Mouse (Mus musculus) midbrain, postnatal 0 days (tissue): ENCODE data around the gene Bsn. TPM values are rescaled to one million over a fixed set of nuclear protein-coding genes. Genes with fewer than 3 reads are reported as not detected.

Experiments used
- ATAC-seq: fragments of 200-750 bp; cut with Nextera tagmentation; 2 replicates; pipeline ENCODE4 v1.8.0; 2017; ENCODE audit warnings: moderate number of reproducible peaks, mild to moderate bottlenecking, moderate TSS enrichment, moderate library complexity; ENCODE audit not compliant: low FRiP score
- DNase-seq: peaks from one replicate; pipeline ENCODE4 v3.0.0-alpha.2; 2015; ENCODE audit warnings: low spot score
- H3K27ac ChIP-seq: fragments of 300-500 bp; sonication (generic); 2 replicates; pipeline ENCODE4 v1.5.1; 2014; ENCODE audit warnings: low read depth, mild to moderate bottlenecking, low read length, mixed read lengths
- H3K27me3 ChIP-seq: fragments of 300-500 bp; sonication (generic); 2 replicates; pipeline ENCODE4 v1.6.1; 2014; ENCODE audit warnings: low read length, control low read depth, mixed read lengths; ENCODE audit not compliant: insufficient read depth
- H3K36me3 ChIP-seq: fragments of 300-500 bp; sonication (generic); 2 replicates; pipeline ENCODE4 v1.6.1; 2014; ENCODE audit warnings: low read length, control low read depth, mixed read lengths; ENCODE audit not compliant: insufficient read depth
- H3K4me1 ChIP-seq: fragments of 300-500 bp; sonication (generic); 2 replicates; pipeline ENCODE4 v1.6.1; 2014; ENCODE audit warnings: mild to moderate bottlenecking, control low read depth, antibody characterized with exemption, low read length, mixed read lengths; ENCODE audit not compliant: insufficient read depth
- H3K4me2 ChIP-seq: fragments of 300-500 bp; sonication (generic); 2 replicates; pipeline ENCODE4 v1.6.1; 2014; ENCODE audit warnings: low read depth, mild to moderate bottlenecking, low read length, mixed read lengths; ENCODE audit not compliant: poor library complexity, severe bottlenecking
- H3K4me3 ChIP-seq: fragments of 300-500 bp; sonication (generic); 2 replicates; pipeline ENCODE4 v1.5.1; 2014; ENCODE audit warnings: low read depth, mild to moderate bottlenecking, low read length, moderate library complexity
- H3K9ac ChIP-seq: fragments of 300-500 bp; sonication (generic); replicated peaks from 2 replicates; pipeline ENCODE4 v1.6.1; 2014; ENCODE audit warnings: mild to moderate bottlenecking, low read length, moderate library complexity, mixed read lengths; ENCODE audit not compliant: poor library complexity, severe bottlenecking
- H3K9me3 ChIP-seq: fragments of 300-500 bp; sonication (generic); 2 replicates; pipeline ENCODE4 v1.6.1; 2016; ENCODE audit warnings: low read length, control low read depth
- CTCF ChIP-seq: IDR thresholded peaks from 2 replicates; pipeline ENCODE4 v1.5.1; 2016; ENCODE audit warnings: antibody characterized with exemption, mild to moderate bottlenecking
- WGBS: fragments of 180-500 bp; shearing (Covaris S2); extraction: QIAGEN DNeasy Blood & Tissue Kit; methylation state at CpG from one replicate; pipeline ENCODE4 v1.1.7; 2014; 5-methylcytosine and 5-hydroxymethylcytosine counted together
- polyA plus RNA-seq: library from polyadenylated mRNA; unstranded; fragments of >200 nt; fragmentation: Nextera tagmentation; extraction: Ambion mirVana; gene quantifications from 2 replicates; pipeline ENCODE4 v1.2.1, GENCODE M21; 2015
- total RNA-seq: library from RNA; depleted of rRNA; stranded (reverse); fragments of >200 nt; gene quantifications from 2 replicates; pipeline ENCODE4 v1.2.3, GENCODE M21; 2014

The Bsn gene
- total and polyA plus RNA-seq, 2 experiments from 2014 or later = 7.7 to 60.6 TPM

GRCm38 (mm10) chr9:108227911-108228649, 37.9 kb upstream of the Bsn start:
- Histone ChIP-seq H3K36me3 (peaks cover 2% of the 10 kb centered on the region; the same call in 1 of the 2 replicates), H3K4me1 (no peaks in the 10 kb centered on the region), H3K4me2 (no peak overlapping the region), H3K27ac (no peak overlapping the region), H3K9me3 (no peaks in the 10 kb centered on the region), H3K9ac (no peak overlapping the region), H3K27me3 (no peaks in the 10 kb centered on the region), H3K4me3 (no peak overlapping the region)
- WGBS = 39% methylated on average over 2 of the region's 2 CpGs
- no peak for TF ChIP-seq CTCF
- no peak for ATAC-seq
- DNase-seq = no peak

- no peak for DNase-seq
- Histone ChIP-seq H3K27me3 (no peaks in the 10 kb centered on the region), H3K4me3 (no peak overlapping the region), H3K9ac (no peak overlapping the region), H3K9me3 (no peaks in the 10 kb centered on the region), H3K4me1 (no peaks in the 10 kb centered on the region), H3K4me2 (no peak overlapping the region), H3K27ac (no peak overlapping the region), H3K36me3 (peaks cover 2% of the 10 kb centered on the region; the same call in 1 of the 2 replicates)
- 82% methylated on average over 2 of the region's 2 CpGs for WGBS
- no peak for TF ChIP-seq CTCF
- ATAC-seq = no peak
Measured at GRCm38 (mm10) chr9:108225166-108225565, 35.0 kb upstream of the Bsn start.

GRCm38 (mm10) chr9:108223633-108224032, 33.4 kb upstream of the Bsn start:
- H3K27me3 ChIP-seq = no peaks in the 10 kb centered on the region
- no peak for TF ChIP-seq CTCF
- no peak overlapping the region for H3K4me2 ChIP-seq
- no peak overlapping the region for H3K9ac ChIP-seq
- no peaks in the 10 kb centered on the region for H3K9me3 ChIP-seq
- ATAC-seq (no peak), DNase-seq (no peak)
- H3K36me3 ChIP-seq = no peaks in the 10 kb centered on the region
- no peak overlapping the region for H3K27ac ChIP-seq
- WGBS = 95% methylated on average over 1 of the region's 1 CpGs
- no peaks in the 10 kb centered on the region for H3K4me1 ChIP-seq
- H3K4me3 ChIP-seq = no peak overlapping the region

- TF ChIP-seq CTCF = no peak
- H3K27me3 ChIP-seq = no peaks in the 10 kb centered on the region
- ATAC-seq (no peak), DNase-seq (no peak)
- no peak overlapping the region for H3K27ac ChIP-seq
- H3K4me2 ChIP-seq = no peak overlapping the region
- H3K4me3 ChIP-seq = no peak overlapping the region
- no peaks in the 10 kb centered on the region for H3K4me1 ChIP-seq
- peaks cover 15% of the 10 kb centered on the region for H3K36me3 ChIP-seq
- H3K9ac ChIP-seq = no peak overlapping the region
- WGBS = 89% methylated on average over 3 of the region's 3 CpGs
- no peaks in the 10 kb centered on the region for H3K9me3 ChIP-seq
Measured at GRCm38 (mm10) chr9:108221566-108221965, 31.4 kb upstream of the Bsn start.

GRCm38 (mm10) chr9:108220380-108220774, 30.2 kb upstream of the Bsn start:
- H3K4me2 ChIP-seq = no peak overlapping the region
- H3K4me1 ChIP-seq = no peaks in the 10 kb centered on the region
- H3K4me3 ChIP-seq = no peak overlapping the region
- no peaks in the 10 kb centered on the region for H3K9me3 ChIP-seq
- TF ChIP-seq CTCF = no peak
- peaks cover 22% of the 10 kb centered on the region for H3K36me3 ChIP-seq
- 76% methylated on average over 1 of the region's 1 CpGs for WGBS
- H3K9ac ChIP-seq = no peak overlapping the region
- ATAC-seq (no peak), DNase-seq (peak; percentile 39)
- H3K27ac ChIP-seq = no peak overlapping the region
- H3K27me3 ChIP-seq = no peaks in the 10 kb centered on the region

GRCm38 (mm10) chr9:108219766-108220379, 29.7 kb upstream of the Bsn start:
- Histone ChIP-seq H3K4me2 (no peak overlapping the region), H3K9ac (no peak overlapping the region), H3K27me3 (no peaks in the 10 kb centered on the region), H3K27ac (no peak overlapping the region), H3K36me3 (peaks cover 22% of the 10 kb centered on the region), H3K9me3 (no peaks in the 10 kb centered on the region), H3K4me3 (no peak overlapping the region), H3K4me1 (no peaks in the 10 kb centered on the region)
- no peak for DNase-seq
- WGBS = 88% methylated on average over 12 of the region's 12 CpGs
- ATAC-seq = no peak
- TF ChIP-seq CTCF = no peak
